Mouse (Mus musculus): Measurements from ENCODE around the gene Cpvl. TPM values are rescaled to one million over a fixed set of nuclear protein-coding genes. Genes with fewer than 3 reads are reported as not detected.

The Cpvl gene
- polyA plus RNA-seq, 1 experiment from 2014 or later = 0.18 TPM

- WGBS = 86% methylated on average over 2 of the region's 2 CpGs
- no peak for ATAC-seq (replicated peaks; ENCODE audit: insufficient number of reproducible peaks, low FRiP score, low TSS enrichment, low read depth)
Measured at GRCm38 (mm10) chr6:53955846-53956245, 22.6 kb downstream of the Cpvl start.

GRCm38 (mm10) chr6:53955271-53955670, 23.2 kb downstream of the Cpvl start:
- no peaks in the 10 kb centered on the region; the same call in 1 of the 2 replicates for H3K4me1 ChIP-seq (ENCODE audit: control insufficient read depth, insufficient read depth, low read length)
- WGBS = 78% methylated on average over 6 of the region's 6 CpGs
- no peak for ATAC-seq (replicated peaks; ENCODE audit: insufficient number of reproducible peaks, low FRiP score, low TSS enrichment, low read depth)

More at GRCm38 (mm10) chr6:53955846-53956245, 22.6 kb downstream of the Cpvl start:
- Histone ChIP-seq H3K4me1 (ENCODE audit: control insufficient read depth, insufficient read depth, low read length) (no peaks in the 10 kb centered on the region), H3K36me3 (replicated peaks; ENCODE audit: control insufficient read depth, insufficient read depth, low read depth, low read length) (no peaks in the 10 kb centered on the region), H3K27me3 (ENCODE audit: control insufficient read depth, insufficient read depth, low read length) (no peaks in the 10 kb centered on the region), H3K27ac (replicated peaks; ENCODE audit: low read depth, low read length) (no peak overlapping the region), H3K4me2 (ENCODE audit: low read depth, low read length) (no peak overlapping the region), H3K9me3 (replicated peaks; ENCODE audit: control insufficient read depth, low read length) (no peaks in the 10 kb centered on the region), H3K9ac (replicated peaks; ENCODE audit: low read length) (no peak overlapping the region), H3K4me3 (ENCODE audit: low read depth, low read length) (no peak overlapping the region)
- DNase-seq (ENCODE audit: low spot score) = no peak

GRCm38 (mm10) chr6:53954106-53954505, 24.4 kb downstream of the Cpvl start:
- H3K27ac ChIP-seq (replicated peaks; ENCODE audit: low read depth, low read length) = no peak overlapping the region
- 46% methylated on average over 5 of the region's 5 CpGs for WGBS
- H3K9me3 ChIP-seq (replicated peaks; ENCODE audit: control insufficient read depth, low read length) = no peaks in the 10 kb centered on the region
- no peak overlapping the region for H3K4me2 ChIP-seq (ENCODE audit: low read depth, low read length)
- H3K27me3 ChIP-seq (ENCODE audit: control insufficient read depth, insufficient read depth, low read length) = no peaks in the 10 kb centered on the region
- peak; percentile 67 for DNase-seq (ENCODE audit: low spot score)
- no peak for ATAC-seq (replicated peaks; ENCODE audit: insufficient number of reproducible peaks, low FRiP score, low TSS enrichment, low read depth)
- H3K4me3 ChIP-seq (ENCODE audit: low read depth, low read length) = no peak overlapping the region
- no peaks in the 10 kb centered on the region for H3K36me3 ChIP-seq (replicated peaks; ENCODE audit: control insufficient read depth, insufficient read depth, low read depth, low read length)
- no peaks in the 10 kb centered on the region; the same call in 1 of the 2 replicates for H3K4me1 ChIP-seq (ENCODE audit: control insufficient read depth, insufficient read depth, low read length)
- H3K9ac ChIP-seq (replicated peaks; ENCODE audit: low read length) = no peak overlapping the region

More at GRCm38 (mm10) chr6:53955271-53955670, 23.2 kb downstream of the Cpvl start:
- H3K27ac ChIP-seq (replicated peaks; ENCODE audit: low read depth, low read length) = no peak overlapping the region
- no peak for DNase-seq (ENCODE audit: low spot score)
- H3K4me3 ChIP-seq (ENCODE audit: low read depth, low read length) = no peak overlapping the region
- H3K9ac ChIP-seq (replicated peaks; ENCODE audit: low read length) = no peak overlapping the region
- no peaks in the 10 kb centered on the region for H3K36me3 ChIP-seq (replicated peaks; ENCODE audit: control insufficient read depth, insufficient read depth, low read depth, low read length)
- no peaks in the 10 kb centered on the region for H3K27me3 ChIP-seq (ENCODE audit: control insufficient read depth, insufficient read depth, low read length)
- H3K4me2 ChIP-seq (ENCODE audit: low read depth, low read length) = no peak overlapping the region
- H3K9me3 ChIP-seq (replicated peaks; ENCODE audit: control insufficient read depth, low read length) = no peaks in the 10 kb centered on the region

- Histone ChIP-seq H3K9me3 (replicated peaks; ENCODE audit: control insufficient read depth, low read length) (no peaks in the 10 kb centered on the region), H3K4me3 (ENCODE audit: low read depth, low read length) (no peak overlapping the region), H3K36me3 (replicated peaks; ENCODE audit: control insufficient read depth, insufficient read depth, low read depth, low read length) (no peaks in the 10 kb centered on the region), H3K4me1 (ENCODE audit: control insufficient read depth, insufficient read depth, low read length) (no peaks in the 10 kb centered on the region; the same call in 1 of the 2 replicates), H3K27me3 (ENCODE audit: control insufficient read depth, insufficient read depth, low read length) (no peaks in the 10 kb centered on the region), H3K9ac (replicated peaks; ENCODE audit: low read length) (no peak overlapping the region), H3K27ac (replicated peaks; ENCODE audit: low read depth, low read length) (no peak overlapping the region), H3K4me2 (ENCODE audit: low read depth, low read length) (no peak overlapping the region)
- ATAC-seq (replicated peaks; ENCODE audit: insufficient number of reproducible peaks, low FRiP score, low TSS enrichment, low read depth) = no peak
- WGBS = 82% methylated on average over 6 of the region's 6 CpGs
- no peak for DNase-seq (ENCODE audit: low spot score)
Measured at GRCm38 (mm10) chr6:53953348-53953747, 25.1 kb downstream of the Cpvl start.

GRCm38 (mm10) chr6:53951421-53951820, 27.1 kb downstream of the Cpvl start:
- H3K4me2 ChIP-seq (ENCODE audit: low read depth, low read length) = no peak overlapping the region
- no peak for ATAC-seq (replicated peaks; ENCODE audit: insufficient number of reproducible peaks, low FRiP score, low TSS enrichment, low read depth)
- H3K9me3 ChIP-seq (replicated peaks; ENCODE audit: control insufficient read depth, low read length) = no peaks in the 10 kb centered on the region
- H3K4me3 ChIP-seq (ENCODE audit: low read depth, low read length) = no peak overlapping the region
- 65% methylated on average over 4 of the region's 4 CpGs for WGBS
- no peaks in the 10 kb centered on the region for H3K27me3 ChIP-seq (ENCODE audit: control insufficient read depth, insufficient read depth, low read length)
- no peaks in the 10 kb centered on the region for H3K36me3 ChIP-seq (replicated peaks; ENCODE audit: control insufficient read depth, insufficient read depth, low read depth, low read length)
- no peaks in the 10 kb centered on the region; the same call in 1 of the 2 replicates for H3K4me1 ChIP-seq (ENCODE audit: control insufficient read depth, insufficient read depth, low read length)
- H3K9ac ChIP-seq (replicated peaks; ENCODE audit: low read length) = no peak overlapping the region
- DNase-seq (ENCODE audit: low spot score) = no peak
- H3K27ac ChIP-seq (replicated peaks; ENCODE audit: low read depth, low read length) = no peak overlapping the region

DNA sequence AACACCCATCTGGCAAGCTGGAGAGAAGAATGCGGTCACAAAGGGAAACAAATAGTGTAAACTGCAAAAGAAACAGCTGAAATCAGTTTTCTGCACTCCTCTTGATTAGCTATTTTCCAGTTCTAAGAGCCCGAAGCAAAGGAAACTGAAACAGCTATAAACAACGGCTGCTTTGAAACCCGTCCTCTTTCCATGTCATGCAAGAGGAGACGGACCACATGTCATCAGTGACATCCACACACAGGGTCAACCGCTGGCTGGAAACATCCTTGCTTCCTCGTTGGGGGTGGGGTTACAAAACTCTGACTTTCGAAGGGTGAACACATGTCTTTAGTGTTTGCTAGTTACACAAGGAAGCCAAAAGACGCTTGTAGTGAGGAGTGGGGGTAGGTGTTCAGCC, 27.6 kb downstream of the Cpvl start:
- 27% methylated on average over 9 of the region's 9 CpGs for WGBS
- no peak overlapping the region for H3K27ac ChIP-seq (replicated peaks; ENCODE audit: low read depth, low read length)
- H3K9ac ChIP-seq (replicated peaks; ENCODE audit: low read length) = no peak overlapping the region
- DNase-seq (ENCODE audit: low spot score) = peak; percentile 43
- no peaks in the 10 kb centered on the region; the same call in 1 of the 2 replicates for H3K27me3 ChIP-seq (ENCODE audit: control insufficient read depth, insufficient read depth, low read length)
- ATAC-seq (replicated peaks; ENCODE audit: insufficient number of reproducible peaks, low FRiP score, low TSS enrichment, low read depth) = no peak; the same call in 1 of the 2 replicates
- no peak overlapping the region for H3K4me2 ChIP-seq (ENCODE audit: low read depth, low read length)
- H3K4me1 ChIP-seq (ENCODE audit: control insufficient read depth, insufficient read depth, low read length) = no peaks in the 10 kb centered on the region; the same call in 1 of the 2 replicates
- no peaks in the 10 kb centered on the region for H3K9me3 ChIP-seq (replicated peaks; ENCODE audit: control insufficient read depth, low read length)
- H3K4me3 ChIP-seq (ENCODE audit: low read depth, low read length) = no peak overlapping the region
- H3K36me3 ChIP-seq (replicated peaks; ENCODE audit: control insufficient read depth, insufficient read depth, low read depth, low read length) = no peaks in the 10 kb centered on the region

- ATAC-seq (replicated peaks; ENCODE audit: insufficient number of reproducible peaks, low FRiP score, low TSS enrichment, low read depth) (no peak), DNase-seq (ENCODE audit: low spot score) (no peak)
- H3K27ac ChIP-seq (replicated peaks; ENCODE audit: low read depth, low read length) = no peak overlapping the region
- WGBS = 28% methylated on average over 4 of the region's 4 CpGs
- no peaks in the 10 kb centered on the region; the same call in 1 of the 2 replicates for H3K4me1 ChIP-seq (ENCODE audit: control insufficient read depth, insufficient read depth, low read length)
- H3K4me3 ChIP-seq (ENCODE audit: low read depth, low read length) = no peak overlapping the region
- no peaks in the 10 kb centered on the region for H3K36me3 ChIP-seq (replicated peaks; ENCODE audit: control insufficient read depth, insufficient read depth, low read depth, low read length)
- H3K9me3 ChIP-seq (replicated peaks; ENCODE audit: control insufficient read depth, low read length) = no peaks in the 10 kb centered on the region
- H3K4me2 ChIP-seq (ENCODE audit: low read depth, low read length) = no peak overlapping the region
- no peaks in the 10 kb centered on the region; the same call in 1 of the 2 replicates for H3K27me3 ChIP-seq (ENCODE audit: control insufficient read depth, insufficient read depth, low read length)
- H3K9ac ChIP-seq (replicated peaks; ENCODE audit: low read length) = no peak overlapping the region
Measured at GRCm38 (mm10) chr6:53948388-53949035, 30.0 kb downstream of the Cpvl start.

DNA sequence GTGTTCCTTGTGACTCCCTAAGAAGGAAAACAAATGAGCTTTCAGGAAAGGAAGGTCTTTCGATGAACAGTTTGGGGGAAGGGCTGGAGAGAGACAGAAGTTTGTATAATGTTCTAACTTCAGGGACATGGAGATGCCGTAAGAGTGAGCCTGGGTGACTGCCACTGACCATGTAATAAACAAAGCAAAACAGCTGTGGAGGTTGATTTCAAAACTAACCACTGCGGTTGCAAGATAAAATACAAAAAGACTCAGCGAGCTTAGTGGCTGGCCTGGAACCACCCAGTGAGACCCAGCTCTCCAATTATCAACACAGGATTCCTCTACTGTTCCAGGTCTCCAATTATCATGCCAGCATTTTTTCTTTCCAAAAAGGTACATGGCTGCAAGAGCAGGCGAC, 33.6 kb downstream of the Cpvl start:
- H3K4me2 ChIP-seq (ENCODE audit: low read depth, low read length) = no peak overlapping the region
- H3K4me1 ChIP-seq (ENCODE audit: control insufficient read depth, insufficient read depth, low read length) = no peaks in the 10 kb centered on the region
- no peak for DNase-seq (ENCODE audit: low spot score)
- H3K36me3 ChIP-seq (replicated peaks; ENCODE audit: control insufficient read depth, insufficient read depth, low read depth, low read length) = no peaks in the 10 kb centered on the region
- no peaks in the 10 kb centered on the region; the same call in 1 of the 2 replicates for H3K27me3 ChIP-seq (ENCODE audit: control insufficient read depth, insufficient read depth, low read length)
- no peak for ATAC-seq (replicated peaks; ENCODE audit: insufficient number of reproducible peaks, low FRiP score, low TSS enrichment, low read depth)
- no peaks in the 10 kb centered on the region for H3K9me3 ChIP-seq (replicated peaks; ENCODE audit: control insufficient read depth, low read length)
- H3K4me3 ChIP-seq (ENCODE audit: low read depth, low read length) = no peak overlapping the region
- WGBS = 80% methylated on average over 5 of the region's 5 CpGs
- H3K27ac ChIP-seq (replicated peaks; ENCODE audit: low read depth, low read length) = no peak overlapping the region
- no peak overlapping the region for H3K9ac ChIP-seq (replicated peaks; ENCODE audit: low read length)
